Mouse (Mus musculus) spleen, adult 10 weeks (tissue): ENCODE results near the gene Gm11541. TPM values are rescaled to one million over a fixed set of nuclear protein-coding genes. Genes with fewer than 3 reads are reported as not detected.

ENCODE experiments used
- polyA plus RNA-seq: library from polyadenylated mRNA; stranded (reverse); fragments of 350-450 nt; fragmentation: Illumina TruSeq; extraction: RNeasy Lipid Tissue Mini Kit (QIAGEN cat#74804); gene quantifications from one replicate; pipeline ENCODE4 v1.2.3, GENCODE M21; 2015; ENCODE audit warnings: low replicate concordance; ENCODE audit not compliant: insufficient read depth

Gene Gm11541
- not detected for polyA plus RNA-seq

DNA sequence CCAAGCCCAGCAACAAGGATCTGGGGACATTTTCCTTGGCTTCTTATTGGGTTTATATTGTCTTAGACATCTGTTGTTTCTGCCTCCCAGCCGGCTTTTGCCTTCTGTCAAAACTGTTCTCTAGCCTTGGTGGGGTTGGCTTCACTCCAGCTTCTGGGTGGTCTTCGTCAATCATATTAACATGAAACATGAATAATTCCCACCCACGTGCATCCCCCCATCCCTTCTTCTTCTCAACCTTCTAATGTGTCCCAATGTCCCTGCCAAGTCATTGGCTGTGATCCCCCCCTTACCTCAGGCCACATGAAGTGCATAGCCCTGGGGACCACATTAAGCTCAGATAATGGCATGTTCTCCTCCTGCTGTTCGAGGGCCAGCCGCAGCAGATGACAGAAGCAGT lies at the start of gene Gm11541:
Gene Gm11541, minus strand, starts transcription at position 28 of the 400 bp plus-strand sequence.

DNA sequence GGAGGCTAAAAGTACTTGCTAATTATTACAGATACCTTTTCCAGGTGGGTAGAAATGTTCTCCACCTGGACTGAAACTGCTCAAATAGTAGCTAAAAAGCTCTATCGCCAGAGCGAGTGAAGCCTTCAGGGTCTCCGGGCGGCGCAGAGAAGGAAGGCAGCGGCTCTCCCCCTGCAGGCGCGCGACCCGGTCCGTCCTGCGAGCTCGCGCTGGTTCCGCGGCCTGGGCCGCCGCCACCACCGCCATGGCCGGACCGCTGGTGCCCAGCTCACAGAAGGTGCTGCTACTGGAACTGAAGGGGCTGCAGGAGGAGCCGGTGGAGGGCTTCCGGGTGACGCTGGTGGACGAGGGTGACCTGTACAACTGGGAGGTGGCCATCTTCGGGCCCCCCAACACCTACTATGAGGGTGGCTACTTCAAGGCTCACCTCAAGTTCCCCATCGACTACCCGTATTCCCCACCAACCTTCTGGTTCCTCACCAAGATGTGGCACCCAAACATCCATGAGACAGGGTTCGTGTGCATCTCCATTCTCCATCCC lies 37.5 kb upstream of the Gm11541 start, which contains the start of gene Cdc34b:
Gene Cdc34b, plus strand, starts transcription at position 51 of the 541 bp plus-strand sequence.

DNA sequence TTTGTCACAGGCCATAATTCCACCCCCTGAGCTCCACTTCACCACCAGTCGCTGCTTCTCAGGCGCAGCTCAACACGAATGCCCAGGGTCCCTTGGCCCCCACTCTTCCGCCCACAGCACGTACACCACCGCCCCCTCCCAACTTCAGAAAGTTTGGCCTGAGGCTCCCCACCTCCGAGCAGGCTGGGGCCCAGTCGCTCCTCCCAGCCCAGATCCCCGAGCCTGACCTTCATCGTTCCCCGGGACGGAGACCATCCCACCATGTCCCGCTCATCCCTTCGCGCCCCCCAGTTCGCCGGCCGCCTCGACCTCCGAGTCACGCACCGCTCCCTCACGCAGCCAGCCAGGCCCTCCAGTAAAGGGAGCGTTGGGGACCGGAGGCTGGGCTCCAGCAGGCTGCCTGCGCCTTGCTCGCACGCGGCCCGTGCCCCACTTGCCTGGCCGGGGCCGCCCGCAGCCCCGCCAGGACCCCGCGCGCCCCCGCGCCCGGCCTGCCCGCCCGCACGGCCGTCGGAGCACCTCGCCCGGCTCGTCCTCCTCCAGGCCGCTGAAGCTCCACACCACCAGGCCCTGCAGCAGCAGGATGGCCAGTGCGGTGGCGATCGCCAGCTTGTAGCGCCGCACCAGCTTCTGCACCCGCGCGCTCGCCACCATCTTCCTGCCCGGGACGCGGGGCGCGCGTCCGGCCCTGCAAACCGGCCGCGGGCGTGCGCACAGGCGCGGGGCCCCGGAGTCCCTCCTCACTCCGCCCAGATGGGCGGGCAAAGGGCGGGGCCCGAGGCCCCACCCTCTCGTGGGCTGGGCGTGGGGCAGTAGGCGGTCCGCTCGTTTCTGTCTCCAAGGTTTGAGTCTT lies 27.3 kb downstream of the Gm11541 start, which contains the start of gene Xylt2:
Gene Xylt2, minus strand, starts transcription at position 762 of the 853 bp plus-strand sequence.

DNA sequence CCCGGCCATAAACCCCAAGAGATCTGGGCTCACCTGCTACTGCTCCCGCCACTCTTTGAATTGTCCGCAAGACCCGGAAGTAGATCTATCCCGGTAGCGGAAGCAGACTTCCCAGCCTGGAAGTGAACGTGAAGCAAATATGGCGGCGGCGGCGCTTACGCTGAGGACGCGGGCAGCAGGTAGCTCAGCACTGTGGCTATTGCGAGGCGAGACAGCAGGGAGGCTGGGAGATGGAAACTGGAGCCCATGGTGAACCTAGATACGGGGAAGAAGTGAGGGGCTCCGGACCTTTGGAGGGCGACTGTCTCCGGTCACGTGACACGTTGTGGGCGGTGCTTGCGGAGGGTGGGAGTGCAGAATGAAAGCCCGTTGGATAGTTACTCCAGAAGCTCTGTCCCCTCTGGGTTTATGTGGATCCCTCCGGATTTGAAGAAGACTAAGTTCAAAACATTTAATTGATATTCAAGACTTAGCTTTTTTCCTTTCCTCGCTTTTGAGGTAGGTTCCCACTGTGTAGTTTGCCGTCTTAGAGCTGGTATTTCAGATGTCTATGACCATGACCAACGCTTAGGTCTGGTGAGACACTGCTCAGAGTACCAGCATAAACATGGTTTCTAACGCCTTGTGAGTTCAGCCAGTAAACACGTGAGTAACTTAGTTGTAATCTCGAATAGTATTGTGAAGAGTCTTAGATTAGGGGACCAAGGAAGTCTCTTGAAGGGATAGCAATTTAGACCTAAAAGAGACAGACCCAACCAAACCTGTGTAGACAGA lies 50.4 kb downstream of the Gm11541 start, which contains the start of the genes Mrpl27 and Eme1:
Gene Mrpl27, plus strand, starts transcription at position 105 of the 774 bp plus-strand sequence.
Gene Eme1, minus strand, starts transcription at position 302 of the 774 bp plus-strand sequence.

Other genes with a start within 250 kb of the Gm11541 start
- 0.76 TPM for gene Cacna1g, start 230.3 kb downstream of the Gm11541 start, polyA plus RNA-seq
- not detected for gene Spata20, start 218.3 kb downstream of the Gm11541 start, polyA plus RNA-seq
- not detected for gene Epn3, start 204.5 kb downstream of the Gm11541 start, polyA plus RNA-seq
- 0.18 TPM for gene Mycbpap, start 182.8 kb downstream of the Gm11541 start, polyA plus RNA-seq
- 5.6 TPM for gene Rsad1, start 155.2 kb downstream of the Gm11541 start, polyA plus RNA-seq
- gene Chad, start 139.5 kb downstream of the Gm11541 start, polyA plus RNA-seq, result not detected
- 46.7 TPM for gene Acsf2, start 102.6 kb downstream of the Gm11541 start, polyA plus RNA-seq
- gene Lrrc59, start 74.7 kb downstream of the Gm11541 start, polyA plus RNA-seq, result 50.7 TPM
- gene Mrpl27, start 50.7 kb downstream of the Gm11541 start, polyA plus RNA-seq, result 31.3 TPM
- 1.8 TPM for gene Eme1, start 50.5 kb downstream of the Gm11541 start, polyA plus RNA-seq
- 5.5 TPM for gene Xylt2, start 27.0 kb downstream of the Gm11541 start, polyA plus RNA-seq
- not detected for gene Cdc34b, start 37.3 kb upstream of the Gm11541 start, polyA plus RNA-seq
- gene Tmem92, start 78.2 kb upstream of the Gm11541 start, polyA plus RNA-seq, result not detected
- gene Col1a1, start 231.7 kb upstream of the Gm11541 start, polyA plus RNA-seq, result 7.1 TPM